Mouse (Mus musculus) kidney, postnatal 0 days (tissue): ENCODE data around the gene Mpped2. TPM values are rescaled to one million over a fixed set of nuclear protein-coding genes. Genes with fewer than 3 reads are reported as not detected.

Experiments
- ATAC-seq: fragments of 200-750 bp; cut with Nextera tagmentation; replicated peaks from 2 replicates; pipeline ENCODE4 v1.8.0; 2017; ENCODE audit warnings: low read depth, moderate number of reproducible peaks, moderate TSS enrichment, moderate library complexity; ENCODE audit not compliant: low FRiP score
- DNase-seq: peaks from one replicate; pipeline ENCODE4 v3.0.0-alpha.2; 2016; ENCODE audit warnings: low spot score
- H3K27ac ChIP-seq: fragments of 300-500 bp; sonication (generic); 2 replicates; pipeline ENCODE4 v1.5.1; 2014; ENCODE audit warnings: mild to moderate bottlenecking
- H3K27me3 ChIP-seq: fragments of 300-500 bp; sonication (generic); 2 replicates; pipeline ENCODE4 v1.6.1; 2014; ENCODE audit warnings: low read length, mixed read lengths; ENCODE audit not compliant: insufficient read depth
- H3K36me3 ChIP-seq: fragments of 300-500 bp; sonication (generic); 2 replicates; pipeline ENCODE4 v1.6.1; 2014; ENCODE audit warnings: low read length, mixed read lengths; ENCODE audit not compliant: insufficient read depth
- H3K4me1 ChIP-seq: fragments of 300-500 bp; sonication (generic); replicated peaks from 2 replicates; pipeline ENCODE4 v1.6.1; 2014; ENCODE audit warnings: antibody characterized with exemption, low read length, mixed read lengths; ENCODE audit not compliant: insufficient read depth
- H3K4me2 ChIP-seq: fragments of 300-500 bp; sonication (generic); 2 replicates; pipeline ENCODE4 v1.6.1; 2014; ENCODE audit warnings: mild to moderate bottlenecking, low read length, moderate library complexity, mixed read lengths
- H3K4me3 ChIP-seq: fragments of 300-500 bp; sonication (generic); replicated peaks from 2 replicates; pipeline ENCODE4 v1.5.1; 2014; ENCODE audit warnings: low read depth, low read length
- H3K9ac ChIP-seq: fragments of 300-500 bp; sonication (generic); 2 replicates; pipeline ENCODE4 v1.6.1; 2014; ENCODE audit warnings: low read depth, low read length
- H3K9me3 ChIP-seq: fragments of 300-500 bp; sonication (generic); replicated peaks from 2 replicates; pipeline ENCODE4 v1.6.1; 2016; ENCODE audit warnings: low read length, inconsistent platforms, mixed read lengths
- CTCF ChIP-seq: IDR thresholded peaks from 2 replicates; pipeline ENCODE4 v1.5.1; 2016; ENCODE audit warnings: antibody characterized with exemption, low read depth, mild to moderate bottlenecking, moderate library complexity
- WGBS: fragments of 180-500 bp; shearing (Covaris S2); extraction: QIAGEN DNeasy Blood & Tissue Kit; methylation state at CpG from one replicate; pipeline ENCODE4 v1.1.7; 2014; 5-methylcytosine and 5-hydroxymethylcytosine counted together
- polyA plus RNA-seq: library from polyadenylated mRNA; unstranded; fragments of >200 nt; fragmentation: Nextera tagmentation; extraction: Ambion mirVana; gene quantifications from 2 replicates; pipeline ENCODE4 v1.2.1, GENCODE M21; 2015

Gene Mpped2
- polyA plus RNA-seq, 1 experiment from 2014 or later = 33.2 TPM

DNA sequence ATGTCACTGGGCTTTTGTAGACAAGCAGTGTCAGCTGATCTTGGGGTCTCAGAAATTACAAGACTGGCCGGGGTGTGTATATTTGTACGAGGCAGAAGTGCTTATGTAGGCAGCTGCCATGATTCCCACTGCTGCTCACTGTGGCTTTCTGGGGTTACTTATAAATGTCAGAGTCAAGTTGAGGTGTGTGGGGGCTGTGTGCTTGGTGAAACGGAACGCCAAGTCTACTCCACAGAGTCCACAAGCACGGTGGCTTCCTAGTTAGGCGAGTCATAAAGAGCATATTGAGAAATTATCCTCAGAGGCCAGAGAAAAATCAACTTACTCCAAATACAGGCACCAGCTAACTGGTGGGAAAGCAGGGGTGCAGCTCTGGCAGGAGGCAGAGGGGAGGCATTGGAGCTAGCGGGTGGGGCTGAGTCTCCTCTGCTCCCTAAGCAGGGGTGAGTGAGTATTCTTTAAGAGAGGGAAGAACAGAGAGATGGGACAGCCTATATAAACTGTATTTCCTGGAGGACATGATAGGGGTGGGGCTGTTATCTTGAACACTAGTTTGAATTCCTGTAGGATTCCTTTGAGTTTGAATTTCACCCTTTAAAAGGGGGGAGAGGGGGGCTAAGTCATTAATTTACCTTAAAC, 172.2 kb downstream of the Mpped2 start:
- ATAC-seq = no peak
- WGBS = 32% methylated on average over 7 of the region's 7 CpGs

GRCm38 (mm10) chr2:106866303-106866702, 173.2 kb downstream of the Mpped2 start:
- ATAC-seq (peak; percentile 69; the same call in 1 of the 2 replicates), DNase-seq (no peak)

More for the DNA sequence above, 172.2 kb downstream of the Mpped2 start:
- Histone ChIP-seq H3K27ac (0 out of 2 replicates have a peak overlapping the region, but pooled peaks have one; percentile 52), H3K4me3 (no peak overlapping the region), H3K36me3 (no peaks in the 10 kb centered on the region), H3K27me3 (no peaks in the 10 kb centered on the region), H3K4me2 (no peak overlapping the region), H3K9ac (no peak overlapping the region), H3K9me3 (no peaks in the 10 kb centered on the region), H3K4me1 (peaks cover 13% of the 10 kb centered on the region; the same call in 1 of the 2 replicates)
- no peak for TF ChIP-seq CTCF
- DNase-seq = no peak

DNA sequence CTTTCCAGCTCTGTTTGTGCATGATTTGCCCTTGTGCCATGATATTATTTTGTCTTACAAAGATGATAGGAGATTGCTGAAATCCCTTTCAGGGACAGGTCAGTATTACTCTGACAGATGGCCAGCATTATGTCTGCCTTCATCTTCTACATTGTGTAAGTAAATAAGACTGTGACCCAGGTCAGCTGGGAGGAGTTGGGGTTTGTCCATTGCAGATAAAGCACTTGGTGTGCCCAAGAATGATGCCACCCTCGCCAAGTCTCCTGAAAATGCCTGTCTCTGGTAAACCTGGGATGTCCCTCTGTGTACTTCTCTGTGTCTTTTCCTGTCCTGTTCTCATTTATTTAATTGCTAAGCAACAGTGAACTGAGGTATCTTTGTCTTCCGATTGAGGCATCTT, 177.8 kb downstream of the Mpped2 start:
- ATAC-seq = no peak

More at GRCm38 (mm10) chr2:106866303-106866702, 173.2 kb downstream of the Mpped2 start:
- H3K36me3 ChIP-seq = no peaks in the 10 kb centered on the region
- H3K4me1 ChIP-seq = peaks cover 13% of the 10 kb centered on the region; the same call in 1 of the 2 replicates
- WGBS = 51% methylated on average over 5 of the region's 5 CpGs
- no peak overlapping the region for H3K9ac ChIP-seq
- no peak for TF ChIP-seq CTCF
- H3K4me2 ChIP-seq = no peak overlapping the region
- no peaks in the 10 kb centered on the region for H3K27me3 ChIP-seq
- H3K4me3 ChIP-seq = no peak overlapping the region
- no peaks in the 10 kb centered on the region for H3K9me3 ChIP-seq
- H3K27ac ChIP-seq = no peak overlapping the region

GRCm38 (mm10) chr2:106873166-106873565, 180.1 kb downstream of the Mpped2 start:
- Histone ChIP-seq H3K9ac (no peak overlapping the region), H3K4me1 (no peaks in the 10 kb centered on the region), H3K4me2 (no peak overlapping the region), H3K9me3 (no peaks in the 10 kb centered on the region), H3K27ac (no peak overlapping the region), H3K27me3 (no peaks in the 10 kb centered on the region), H3K36me3 (no peaks in the 10 kb centered on the region), H3K4me3 (no peak overlapping the region)
- DNase-seq = no peak
- no peak for TF ChIP-seq CTCF
- WGBS = 72% methylated on average over 9 of the region's 9 CpGs
- ATAC-seq = no peak

More for the DNA sequence above, 177.8 kb downstream of the Mpped2 start:
- Histone ChIP-seq H3K9ac (no peak overlapping the region), H3K4me3 (no peak overlapping the region), H3K4me1 (no peaks in the 10 kb centered on the region), H3K9me3 (no peaks in the 10 kb centered on the region), H3K27ac (no peak overlapping the region), H3K36me3 (no peaks in the 10 kb centered on the region), H3K4me2 (no peak overlapping the region), H3K27me3 (no peaks in the 10 kb centered on the region)
- TF ChIP-seq CTCF = no peak
- no peak for DNase-seq
- WGBS = 95% methylated on average over 2 of the region's 2 CpGs

GRCm38 (mm10) chr2:106883390-106883789, 190.3 kb downstream of the Mpped2 start:
- Histone ChIP-seq H3K27me3 (no peaks in the 10 kb centered on the region), H3K4me3 (no peak overlapping the region), H3K4me2 (no peak overlapping the region), H3K9ac (no peak overlapping the region), H3K9me3 (no peaks in the 10 kb centered on the region), H3K36me3 (no peaks in the 10 kb centered on the region), H3K4me1 (no peaks in the 10 kb centered on the region), H3K27ac (no peak overlapping the region)
- WGBS = 41% methylated on average over 8 of the region's 8 CpGs
- DNase-seq (peak; percentile 36), ATAC-seq (no peak)
- TF ChIP-seq CTCF = no peak

- ATAC-seq = no peak
- H3K36me3 ChIP-seq = no peaks in the 10 kb centered on the region
- H3K27me3 ChIP-seq = no peaks in the 10 kb centered on the region
- peaks cover 8% of the 10 kb centered on the region; the same call in 1 of the 2 replicates for H3K4me1 ChIP-seq
- H3K27ac ChIP-seq = no peak overlapping the region
- no peak for DNase-seq
- H3K9me3 ChIP-seq = no peaks in the 10 kb centered on the region
- no peak for TF ChIP-seq CTCF
- no peak overlapping the region for H3K9ac ChIP-seq
- no peak overlapping the region for H3K4me2 ChIP-seq
- no peak overlapping the region for H3K4me3 ChIP-seq
- WGBS = 84% methylated on average over 5 of the region's 5 CpGs
Measured at GRCm38 (mm10) chr2:106888174-106888573, 195.1 kb downstream of the Mpped2 start.
